Mouse (Mus musculus) G1E (cell line): ENCODE results near the gene Krtap4-2. TPM values are rescaled to one million over a fixed set of nuclear protein-coding genes. Genes with fewer than 3 reads are reported as not detected.
"Not testable (repeated sequence)": the region's sequence is repeated elsewhere in the genome, so short reads cannot be mapped to it uniquely, and the experiment has no call there.

Source experiments
- ATAC-seq: 2 replicates; pipeline ENCODE4 v1.8.0; 2016; ENCODE audit warnings: mild to moderate bottlenecking; ENCODE audit not compliant: insufficient number of reproducible peaks, poor library complexity, low FRiP score, severe bottlenecking; ENCODE audit errors: extremely low read depth
- DNase-seq: peaks from one replicate; pipeline ENCODE4 v3.0.0; 2012; ENCODE audit warnings: low spot score
- H3K27me3 ChIP-seq: 2 replicates; pipeline ENCODE4 v1.6.1; 2012; ENCODE audit warnings: mild to moderate bottlenecking, low read length, inconsistent platforms; ENCODE audit not compliant: insufficient read depth
- H3K36me3 ChIP-seq: replicated peaks from 2 replicates; pipeline ENCODE3; 2012; ENCODE audit warnings: mild to moderate bottlenecking, inconsistent platforms
- H3K4me1 ChIP-seq: 2 replicates; pipeline ENCODE4 v1.6.1; 2012; ENCODE audit warnings: low read depth, low read length, inconsistent platforms, mixed read lengths; ENCODE audit not compliant: insufficient read depth
- H3K4me3 ChIP-seq: 2 replicates; pipeline ENCODE4 v1.5.1; 2012; ENCODE audit warnings: low read depth, mild to moderate bottlenecking, inconsistent platforms, low read length, moderate library complexity, mixed read lengths
- H3K9me3 ChIP-seq: replicated peaks from 2 replicates; pipeline ENCODE4 v1.6.1; 2012; ENCODE audit warnings: inconsistent platforms
- CTCF ChIP-seq: IDR thresholded peaks from 2 replicates; pipeline ENCODE4 v1.5.1; 2012; ENCODE audit warnings: low read depth, low read length, inconsistent platforms, mixed read lengths
- GATA1 ChIP-seq: IDR thresholded peaks from 2 replicates; pipeline ENCODE4 v1.6.1; 2012; ENCODE audit warnings: borderline replicate concordance, low read length, inconsistent platforms, mixed read lengths
- GATA2 ChIP-seq: IDR thresholded peaks from 2 replicates; pipeline ENCODE4 v1.6.1; 2012; ENCODE audit warnings: low read depth, low read length, inconsistent platforms, borderline replicate concordance
- POLR2AphosphoS5 ChIP-seq: IDR thresholded peaks from 2 replicates; pipeline ENCODE4 v1.6.1; 2012; ENCODE audit warnings: low read depth, low read length, inconsistent platforms; ENCODE audit not compliant: insufficient replicate concordance
- TAL1 ChIP-seq: conservative IDR thresholded peaks from 2 replicates; pipeline ENCODE4 v1.6.1; 2012; ENCODE audit warnings: low read depth, low read length, inconsistent platforms, mixed read lengths
- polyA plus RNA-seq: library from polyadenylated mRNA; stranded (reverse); fragments of >175 nt; gene quantifications from 2 replicates; pipeline ENCODE4 v1.2.3, GENCODE M21; 2012
- total RNA-seq, 2 experiments: library from RNA; stranded (forward) in 1 of 2; stranded (reverse) in 1 of 2; fragments of 200-1000 nt in 1 of 2; fragments of >200 nt in 1 of 2; fragmentation: Nextera tagmentation in 1 of 2; gene quantifications; 2 replicates each; pipeline ENCODE4 v1.2.3; 2014 to 2017

Gene Krtap4-2
- total and polyA plus RNA-seq, 3 experiments, result not detected

DNA sequence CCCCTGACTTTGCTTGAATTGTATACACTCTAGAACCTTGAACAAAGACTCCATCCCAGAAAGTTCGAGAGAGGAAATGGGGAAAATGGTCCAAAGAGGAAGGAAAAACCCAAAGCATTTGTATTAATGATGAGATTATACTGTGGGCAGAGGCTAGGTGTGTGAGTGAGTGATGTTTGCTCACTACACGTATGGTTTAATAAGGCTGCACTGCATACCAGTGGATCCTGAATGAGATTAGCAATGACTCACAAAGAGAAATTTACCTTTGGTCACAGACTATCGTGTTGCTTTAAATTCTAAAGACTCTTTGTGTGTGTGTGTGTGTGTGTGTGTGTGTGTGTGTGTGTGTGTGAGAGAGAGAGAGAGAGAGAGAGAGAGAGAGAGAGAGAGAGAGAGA, 4.0 kb downstream of the Krtap4-2 start:
- no peak for ATAC-seq
- DNase-seq, result no peak
- H3K9me3 ChIP-seq, result peaks cover 12% of the 10 kb centered on the region
- TF ChIP-seq GATA2 (no peak), CTCF (no peak), POLR2AphosphoS5 (no peak)
- no peak overlapping the region for H3K4me3 ChIP-seq
- no peaks in the 10 kb centered on the region for H3K27me3 ChIP-seq
- H3K36me3 ChIP-seq, result no peaks in the 10 kb centered on the region
- H3K4me1 ChIP-seq, result no peaks in the 10 kb centered on the region

DNA sequence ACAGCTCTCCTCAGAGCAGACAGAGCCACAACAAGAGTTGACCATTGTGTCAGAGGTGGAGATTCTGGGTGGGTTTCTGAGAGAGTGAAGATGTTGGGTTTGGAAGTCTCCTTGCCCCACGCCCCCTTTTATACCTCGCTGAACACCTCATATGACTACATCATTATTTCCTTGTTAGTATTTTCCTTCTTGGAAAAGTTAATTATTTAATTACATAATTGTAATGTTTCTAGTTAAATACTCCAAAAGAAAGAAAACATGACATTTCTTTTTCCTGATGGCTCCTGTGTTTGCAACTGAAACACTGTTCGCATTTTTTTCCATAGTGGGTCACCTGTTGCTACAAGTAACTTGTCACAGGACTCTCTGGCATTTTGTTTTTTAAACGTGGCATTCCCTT, 6.7 kb downstream of the Krtap4-2 start, which contains the start of gene Krtap4-1:
Gene Krtap4-1, minus strand, starts transcription at position 101 of the 400 bp plus-strand sequence.
- TF ChIP-seq GATA2 (no peak), POLR2AphosphoS5 (no peak), TAL1 (no peak), GATA1 (no peak), CTCF (no peak)
- no peak for ATAC-seq
- Histone ChIP-seq H3K4me3 (no peak within 1 kb of the TSS), H3K4me1 (no peaks in the 10 kb centered on the region), H3K27me3 (no peaks in the 10 kb centered on the region), H3K36me3 (no peaks in the 10 kb centered on the region), H3K9me3 (peaks cover 11% of the 10 kb centered on the region)
- DNase-seq, result no peak

GRCm38 (mm10) chr11:99620335-99620734, 14.5 kb downstream of the Krtap4-2 start, which contains the start of gene Gm11562:
Gene Gm11562, minus strand, starts transcription at chr11:99620435.
- no peak for ATAC-seq

DNA sequence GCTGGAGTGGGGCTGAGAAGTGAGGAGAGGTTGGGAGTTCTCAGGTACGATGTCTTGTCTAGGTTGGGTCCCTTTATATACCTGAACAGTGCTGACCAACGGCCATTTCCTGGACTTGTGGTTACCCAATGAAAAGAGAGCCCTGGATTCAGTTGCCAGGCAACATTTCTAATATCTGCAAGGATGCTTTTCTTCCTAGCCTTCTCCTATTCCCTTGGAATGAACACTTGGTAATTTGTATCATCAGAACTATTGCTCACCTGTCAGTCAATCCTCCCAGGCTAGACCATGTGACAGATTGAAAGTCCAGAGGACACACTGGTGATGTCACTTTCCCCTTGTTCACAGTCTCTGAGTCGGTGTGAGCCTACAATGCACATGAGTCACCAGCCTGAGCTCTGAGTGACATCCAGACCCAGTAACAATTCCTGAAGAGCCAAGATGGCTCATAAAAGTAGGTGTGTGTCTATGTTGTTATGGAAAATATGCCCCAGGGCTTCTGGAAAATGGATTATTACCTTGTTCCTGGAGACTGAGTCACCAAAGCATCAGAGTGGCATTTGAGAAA, 20.0 kb downstream of the Krtap4-2 start, which contains the start of gene Krtap2-4:
Gene Krtap2-4, minus strand, starts transcription at position 51 of the 568 bp plus-strand sequence.
- ATAC-seq (no peak), DNase-seq (no peak)
- no peak within 1 kb of the TSS for H3K4me3 ChIP-seq
- H3K9me3 ChIP-seq, result peaks cover 2% of the 10 kb centered on the region
- no peaks in the 10 kb centered on the region for H3K4me1 ChIP-seq
- H3K36me3 ChIP-seq, result no peaks in the 10 kb centered on the region
- no peaks in the 10 kb centered on the region for H3K27me3 ChIP-seq
- TF ChIP-seq GATA1 (no peak), CTCF (no peak), POLR2AphosphoS5 (no peak), GATA2 (no peak), TAL1 (no peak)

More at GRCm38 (mm10) chr11:99620335-99620734, 14.5 kb downstream of the Krtap4-2 start, which contains the start of gene Gm11562:
- no peaks in the 10 kb centered on the region for H3K36me3 ChIP-seq
- H3K4me3 ChIP-seq, result no peak within 1 kb of the TSS
- no peaks in the 10 kb centered on the region for H3K27me3 ChIP-seq
- no peak for DNase-seq
- H3K9me3 ChIP-seq, result peaks cover 6% of the 10 kb centered on the region
- H3K4me1 ChIP-seq, result no peaks in the 10 kb centered on the region
- TF ChIP-seq POLR2AphosphoS5 (no peak), TAL1 (no peak), CTCF (no peak), GATA1 (no peak), GATA2 (no peak)

GRCm38 (mm10) chr11:99610089-99610488, 24.8 kb downstream of the Krtap4-2 start, which contains the start of gene Gm11937:
Gene Gm11937, minus strand, starts transcription at chr11:99610189.
- peaks cover 11% of the 10 kb centered on the region; the same call in 1 of the 2 replicates for H3K9me3 ChIP-seq
- not testable (repeated sequence) for H3K4me3 ChIP-seq, H3K36me3 ChIP-seq, DNase-seq, H3K27me3 ChIP-seq, H3K4me1 ChIP-seq, ATAC-seq

DNA sequence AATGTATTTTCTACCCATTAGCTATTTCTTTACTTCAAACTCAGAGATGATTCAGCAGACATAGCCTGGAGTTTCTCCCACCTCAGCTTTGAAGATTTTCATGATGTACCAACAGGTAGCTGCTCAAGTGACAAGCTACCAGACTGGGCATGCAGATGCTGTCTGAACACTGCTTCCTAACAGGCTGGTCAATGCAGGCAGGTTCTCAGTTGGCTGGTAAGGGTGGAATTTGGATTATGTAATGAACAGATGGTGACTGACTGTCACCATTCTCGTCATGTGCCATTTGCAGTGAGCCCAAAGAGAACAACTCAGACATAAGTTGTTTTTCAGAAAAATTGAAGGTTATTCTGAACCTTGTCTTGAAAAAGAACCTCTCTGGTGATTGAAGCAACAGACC, 25.8 kb downstream of the Krtap4-2 start:
- H3K9me3 ChIP-seq, result peaks cover 14% of the 10 kb centered on the region
- H3K27me3 ChIP-seq, result no peaks in the 10 kb centered on the region
- DNase-seq, result no peak
- TF ChIP-seq TAL1 (no peak), CTCF (no peak), GATA2 (no peak), POLR2AphosphoS5 (no peak), GATA1 (no peak)
- no peak overlapping the region for H3K4me3 ChIP-seq
- ATAC-seq, result no peak
- no peaks in the 10 kb centered on the region for H3K36me3 ChIP-seq
- no peaks in the 10 kb centered on the region for H3K4me1 ChIP-seq

DNA sequence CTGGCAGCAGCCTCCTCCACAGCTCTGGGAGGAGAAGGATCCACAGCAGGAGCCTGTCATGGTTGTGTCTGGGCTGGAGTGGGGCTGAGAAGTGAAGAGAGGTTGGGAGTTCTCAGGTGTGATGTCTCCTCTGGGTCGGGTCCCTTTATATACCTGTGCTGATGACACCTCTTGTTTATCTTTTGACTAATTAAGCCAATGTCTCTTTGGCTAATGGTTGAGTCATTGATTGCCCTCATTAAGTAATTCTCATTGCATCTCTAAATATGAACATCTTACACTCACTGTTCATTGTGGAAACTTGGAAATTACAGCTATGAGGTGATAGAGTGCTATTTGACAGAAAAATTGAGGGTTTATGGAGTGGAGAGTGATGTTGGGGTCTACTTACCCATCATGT, 31.7 kb downstream of the Krtap4-2 start, which contains the start of gene Gm11938:
Gene Gm11938, minus strand, starts transcription at position 101 of the 400 bp plus-strand sequence.
- H3K9me3 ChIP-seq, result peaks cover 12% of the 10 kb centered on the region
- ATAC-seq, DNase-seq, H3K36me3 ChIP-seq, H3K4me1 ChIP-seq, H3K27me3 ChIP-seq, H3K4me3 ChIP-seq: not testable (repeated sequence)

DNA sequence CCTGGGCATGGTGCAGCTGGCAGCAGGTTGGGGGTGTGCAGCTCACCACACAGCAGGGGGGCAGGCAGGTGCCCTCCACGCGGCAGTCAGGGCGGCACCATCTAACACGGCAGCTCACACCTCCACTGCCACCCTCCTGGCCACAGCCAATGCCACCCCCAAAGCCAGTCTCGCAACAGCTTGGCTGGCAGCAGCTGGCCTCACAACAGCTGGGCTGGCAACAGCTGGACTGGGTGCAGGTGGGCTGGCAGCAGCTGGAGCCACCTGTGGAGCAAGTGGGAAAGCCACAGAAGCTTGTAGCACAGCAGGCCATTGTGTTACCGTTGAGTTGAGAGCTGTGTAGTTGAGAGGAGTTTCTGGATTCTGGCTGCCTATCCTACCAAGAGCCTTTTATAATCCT, 37.1 kb downstream of the Krtap4-2 start, which contains the start of gene Krtap9-3:
Gene Krtap9-3, minus strand, starts transcription at position 364 of the 400 bp plus-strand sequence.
- H3K4me1 ChIP-seq, H3K27me3 ChIP-seq: not testable (repeated sequence)

More for the DNA sequence above, 37.1 kb downstream of the Krtap4-2 start, which contains the start of gene Krtap9-3:
- peaks cover 11% of the 10 kb centered on the region; the same call in 1 of the 2 replicates for H3K9me3 ChIP-seq
- not testable (repeated sequence) for H3K4me3 ChIP-seq, DNase-seq, ATAC-seq, H3K36me3 ChIP-seq
